20 mouse cellular contexts compared by ENCODE assay signal in the genomic region with DNA sequence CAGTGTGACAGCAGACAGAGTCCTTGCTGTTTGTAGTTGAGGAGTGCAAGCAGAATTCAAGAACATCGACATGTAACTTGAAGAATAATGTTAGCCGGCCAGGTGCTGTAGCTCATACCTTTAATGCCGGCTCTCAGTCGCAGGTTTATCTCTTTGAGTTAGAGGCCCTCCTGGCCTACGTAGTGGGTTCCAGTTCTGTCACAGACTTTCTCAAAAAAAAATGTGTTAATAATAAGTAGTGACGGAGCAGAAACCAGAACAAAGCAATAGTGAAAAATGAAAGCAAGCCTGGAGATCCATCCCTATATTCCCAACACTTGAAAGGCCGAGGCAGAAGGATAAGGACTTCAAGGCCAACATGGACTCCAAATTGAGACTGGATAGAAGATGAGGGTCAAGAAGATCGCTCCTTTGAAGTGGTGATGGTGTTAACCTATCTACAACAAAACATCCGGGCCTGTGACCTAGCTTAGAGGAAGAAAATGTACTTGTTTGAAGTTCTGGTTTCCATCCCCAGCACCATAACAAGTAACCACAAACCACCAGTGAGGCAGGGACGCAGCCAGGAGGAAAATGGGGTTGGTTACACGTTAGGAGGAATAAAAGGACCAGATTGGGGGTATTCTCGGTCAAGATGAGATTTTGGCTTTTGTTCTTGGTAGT. TPM values are rescaled to one million over a fixed set of nuclear protein-coding genes. Genes with fewer than 3 reads are reported as not detected.
"Had no signal": no experiment of that assay in that cellular context is flagged by ENCODE, and none has a peak within 500 bp of the region (broad histone marks: within the 10 kb centered on the region; RNA-seq: fewer than 3 reads in every experiment).

No protein-coding gene starts in this region.

- H3K4me3 ChIP-seq: kidney, embryonic 15.5 days; limb, embryonic 12.5 days; liver, embryonic 13.5 days; lung, embryonic 15.5 days; midbrain, embryonic 12.5 days; neural tube, embryonic 12.5 days had no signal

- ATAC-seq: liver, postnatal 0 days had no signal

- DNase-seq: kidney, adult 2 months; kidney, postnatal 25 days; layer of hippocampus, postnatal 36 days; liver; liver, embryonic 13.5 days; liver, postnatal 0 days; lung, postnatal 14 days; retina, postnatal 1 day; right cerebral cortex, postnatal 4 days; spleen, adult 18-20 months; thymus, adult 18-20 months; thymus, postnatal 36 days had no signal

- H3K27ac ChIP-seq: kidney, embryonic 15.5 days; limb, embryonic 12.5 days; liver, embryonic 13.5 days; lung, embryonic 15.5 days; macrophage; midbrain, embryonic 12.5 days; neural tube, embryonic 12.5 days had no signal

RNA-seq across cellular contexts. Expression of a gene that starts 11.1 kb away (rescaled TPM):
- total RNA-seq: layer of hippocampus, postnatal 36 days; megakaryocyte-erythroid progenitor cell, adult 5-6 weeks; neutrophil, adult 5-6 weeks had no signal
- polyA plus RNA-seq: kidney, adult 2 months; kidney, embryonic 15.5 days; limb, embryonic 12.5 days; liver, embryonic 13.5 days; lung, embryonic 15.5 days; midbrain, embryonic 12.5 days; neural tube, embryonic 12.5 days had no signal
